Mouse (Mus musculus) heart, embryonic 16.5 days (tissue): Measurements from ENCODE around the gene Cerk. TPM values are rescaled to one million over a fixed set of nuclear protein-coding genes. Genes with fewer than 3 reads are reported as not detected.

Source experiments
- ATAC-seq: fragments of 200-750 bp; cut with Nextera tagmentation; replicated peaks from 2 replicates; pipeline ENCODE4 v1.8.0; 2017; ENCODE audit warnings: moderate number of reproducible peaks; ENCODE audit not compliant: insufficient read depth, low FRiP score; ENCODE audit errors: extremely low read depth
- H3K27ac ChIP-seq: fragments of 300-500 bp; sonication (generic); 2 replicates; pipeline ENCODE4 v1.5.1; 2014; ENCODE audit warnings: mild to moderate bottlenecking, low read length, control low read depth, moderate library complexity
- H3K27me3 ChIP-seq: fragments of 300-500 bp; sonication (generic); 2 replicates; pipeline ENCODE4 v1.6.1; 2014; ENCODE audit warnings: low read length, mixed read lengths; ENCODE audit not compliant: control insufficient read depth, insufficient read depth
- H3K36me3 ChIP-seq: fragments of 300-500 bp; sonication (generic); 2 replicates; pipeline ENCODE4 v1.6.1; 2014; ENCODE audit not compliant: control insufficient read depth, insufficient read depth
- H3K4me1 ChIP-seq: fragments of 300-500 bp; sonication (generic); 2 replicates; pipeline ENCODE4 v1.6.1; 2014; ENCODE audit warnings: low read length, mixed read lengths; ENCODE audit not compliant: control insufficient read depth, insufficient read depth
- H3K4me2 ChIP-seq: fragments of 300-500 bp; sonication (generic); 2 replicates; pipeline ENCODE4 v1.6.1; 2014; ENCODE audit warnings: low read depth, mild to moderate bottlenecking, control low read depth, low read length
- H3K4me3 ChIP-seq: fragments of 300-500 bp; sonication (generic); 2 replicates; pipeline ENCODE4 v1.5.1; 2014; ENCODE audit warnings: mild to moderate bottlenecking, control low read depth, low read length
- H3K9ac ChIP-seq: fragments of 300-500 bp; sonication (generic); 2 replicates; pipeline ENCODE4 v1.6.1; 2014; ENCODE audit warnings: low read length, control low read depth
- H3K9me3 ChIP-seq: fragments of 300-500 bp; sonication (generic); replicated peaks from 2 replicates; pipeline ENCODE4 v1.6.1; 2016; ENCODE audit warnings: low read length; ENCODE audit not compliant: control insufficient read depth
- WGBS: fragments of 180-500 bp; shearing (Covaris S2); extraction: QIAGEN DNeasy Blood & Tissue Kit; methylation state at CpG from one replicate; pipeline ENCODE4 v1.1.7; 2014; 5-methylcytosine and 5-hydroxymethylcytosine counted together
- polyA plus RNA-seq: library from polyadenylated mRNA; unstranded; fragments of >200 nt; fragmentation: Nextera tagmentation; extraction: Ambion mirVana; gene quantifications from 2 replicates; pipeline ENCODE4 v1.2.1, GENCODE M21; 2015

The Cerk gene
- polyA plus RNA-seq, result 18.7 and 19.3 TPM in 2 replicates

DNA sequence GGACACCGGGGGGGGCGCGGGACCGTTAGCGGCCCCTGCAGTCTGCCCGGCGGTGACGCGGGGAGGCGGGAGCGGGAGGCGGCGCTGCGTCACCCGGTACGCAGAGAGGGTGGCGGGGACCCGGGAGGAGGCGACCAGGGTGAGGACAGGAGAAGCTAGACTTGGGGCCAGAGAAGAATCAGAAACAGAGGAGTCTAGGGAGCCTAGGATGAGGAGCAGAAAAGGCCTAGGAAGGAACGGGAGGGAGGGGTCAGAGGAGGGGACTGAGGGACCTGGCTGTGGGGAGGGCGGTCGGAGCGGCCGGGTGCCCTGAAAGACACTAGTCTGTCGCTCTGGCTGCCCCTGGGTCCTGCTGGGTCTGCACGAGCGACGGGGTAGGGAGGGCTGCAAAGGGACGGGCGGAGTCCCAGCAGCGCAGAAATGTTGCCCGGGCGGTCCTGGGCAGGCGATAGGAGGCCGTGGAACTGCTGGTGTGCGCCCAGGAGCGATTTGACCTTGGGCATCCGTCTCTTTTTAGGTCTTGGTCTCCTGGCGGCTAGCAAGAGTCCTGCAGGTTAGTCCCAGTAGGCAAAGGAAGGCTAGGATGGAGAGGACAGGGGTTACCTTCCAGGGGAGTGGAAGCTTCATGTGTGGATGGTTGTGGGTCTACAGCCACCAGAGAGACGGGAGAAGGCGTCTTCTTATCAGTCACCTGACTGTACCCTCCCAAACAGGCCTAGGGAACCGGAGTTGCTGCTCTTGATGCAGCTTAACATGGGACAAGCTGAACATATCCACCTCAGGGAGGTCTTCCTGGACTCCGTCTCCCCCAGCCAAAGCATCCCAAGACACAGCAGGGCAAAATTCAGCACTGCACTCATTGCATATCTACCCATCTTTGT is at the start of gene Cerk:
Gene Cerk (minus strand): TSS at position 453 of the 881 bp plus-strand sequence.
- peaks cover 49% of the 10 kb centered on the region for H3K4me1 ChIP-seq
- peak within 1 kb of the TSS; percentile 84 for H3K4me2 ChIP-seq
- no peaks in the 10 kb centered on the region for H3K27me3 ChIP-seq
- WGBS, result 2% methylated on average over 42 of the region's 43 CpGs
- peak within 1 kb of the TSS; percentile 66 for H3K4me3 ChIP-seq
- H3K36me3 ChIP-seq, result no peaks in the 10 kb centered on the region
- no peaks in the 10 kb centered on the region for H3K9me3 ChIP-seq
- peak; percentile 71 for ATAC-seq
- peak within 1 kb of the TSS; percentile 95 for H3K27ac ChIP-seq
- H3K9ac ChIP-seq, result peak within 1 kb of the TSS; percentile 90

DNA sequence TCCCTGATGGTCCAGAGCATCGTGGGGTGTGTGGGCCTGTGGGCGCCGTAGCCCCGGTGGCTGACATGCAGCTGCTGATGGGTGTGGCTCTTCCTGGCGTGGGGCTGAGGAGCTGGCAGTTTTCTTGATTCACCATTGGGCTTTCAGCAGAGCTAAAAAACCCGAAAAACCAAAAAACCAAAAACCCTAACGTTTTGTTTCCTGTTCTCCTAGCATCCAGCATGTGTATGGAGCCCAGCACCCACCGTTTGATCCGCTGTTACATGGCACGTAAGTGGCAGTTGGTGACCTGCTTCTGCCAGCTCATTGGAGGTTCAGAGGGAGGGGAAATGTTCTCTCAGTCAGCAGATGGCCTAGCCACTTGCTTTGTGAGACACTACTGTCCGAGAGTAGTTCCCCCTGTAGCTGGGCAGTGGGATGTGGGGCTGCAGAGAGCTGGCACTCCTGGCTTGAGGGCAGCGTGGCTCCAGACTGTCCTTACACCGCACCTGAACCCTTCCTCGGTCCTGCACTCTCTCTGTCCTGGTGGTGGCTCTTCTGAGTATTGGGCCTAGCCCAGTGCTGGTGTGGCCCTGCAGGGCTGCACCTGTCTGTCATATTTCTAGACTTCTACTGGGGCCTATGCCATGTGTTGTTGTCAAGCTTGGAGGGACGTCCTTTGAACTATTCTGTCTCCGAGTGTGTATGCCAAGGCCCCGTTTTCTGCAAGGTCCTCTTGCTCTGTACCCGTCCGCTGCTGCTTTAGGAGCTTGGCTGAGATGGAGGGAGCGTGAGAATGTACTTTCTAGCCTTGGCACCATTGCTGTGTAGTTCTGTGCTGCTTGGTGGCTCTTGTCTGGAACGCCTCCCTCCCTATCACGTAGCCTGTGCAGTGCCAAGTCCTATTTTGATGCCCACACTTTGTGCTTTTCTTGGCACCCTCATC is 48.8 kb upstream of the Cerk start:
- peak; percentile 46; the same call in 1 of the 2 replicates for ATAC-seq
- Histone ChIP-seq H3K9ac (peak overlapping the region; percentile 45; the same call in 1 of the 2 replicates), H3K9me3 (no peaks in the 10 kb centered on the region), H3K27ac (peak overlapping the region; percentile 73), H3K4me3 (no peak overlapping the region), H3K36me3 (0 out of 2 replicates have a peak, but pooled peaks cover 3% of the 10 kb centered on the region), H3K4me2 (no peak overlapping the region), H3K4me1 (peaks cover 13% of the 10 kb centered on the region), H3K27me3 (no peaks in the 10 kb centered on the region)
- 76% methylated on average over 22 of the region's 22 CpGs for WGBS

DNA sequence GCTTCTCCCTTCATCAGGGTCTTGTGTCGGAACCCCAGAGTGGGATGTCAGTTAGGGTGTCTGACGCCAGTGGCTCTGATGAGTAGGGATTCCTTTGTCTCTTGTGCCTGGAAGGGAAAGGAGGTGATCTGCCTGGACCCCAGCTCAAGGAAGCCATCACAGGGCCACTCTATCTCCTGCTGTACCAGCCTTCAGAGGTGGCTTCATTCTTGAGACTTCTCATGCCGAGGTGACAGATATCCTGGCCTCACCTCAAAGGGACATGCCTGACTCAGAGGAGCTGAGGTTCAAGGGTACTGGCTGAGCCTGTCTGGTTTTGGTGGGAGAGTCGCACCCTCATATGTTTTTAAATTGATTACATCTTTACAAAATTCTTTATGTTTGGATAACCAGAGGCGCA is 48.1 kb upstream of the Cerk start:
- ATAC-seq, result no peak
- no peak overlapping the region for H3K27ac ChIP-seq
- no peak overlapping the region for H3K4me2 ChIP-seq
- no peaks in the 10 kb centered on the region for H3K27me3 ChIP-seq
- no peak overlapping the region for H3K4me3 ChIP-seq
- peaks cover 13% of the 10 kb centered on the region for H3K4me1 ChIP-seq
- WGBS, result 88% methylated on average over 5 of the region's 5 CpGs
- no peaks in the 10 kb centered on the region for H3K9me3 ChIP-seq
- H3K36me3 ChIP-seq, result no peaks in the 10 kb centered on the region
- H3K9ac ChIP-seq, result no peak overlapping the region

DNA sequence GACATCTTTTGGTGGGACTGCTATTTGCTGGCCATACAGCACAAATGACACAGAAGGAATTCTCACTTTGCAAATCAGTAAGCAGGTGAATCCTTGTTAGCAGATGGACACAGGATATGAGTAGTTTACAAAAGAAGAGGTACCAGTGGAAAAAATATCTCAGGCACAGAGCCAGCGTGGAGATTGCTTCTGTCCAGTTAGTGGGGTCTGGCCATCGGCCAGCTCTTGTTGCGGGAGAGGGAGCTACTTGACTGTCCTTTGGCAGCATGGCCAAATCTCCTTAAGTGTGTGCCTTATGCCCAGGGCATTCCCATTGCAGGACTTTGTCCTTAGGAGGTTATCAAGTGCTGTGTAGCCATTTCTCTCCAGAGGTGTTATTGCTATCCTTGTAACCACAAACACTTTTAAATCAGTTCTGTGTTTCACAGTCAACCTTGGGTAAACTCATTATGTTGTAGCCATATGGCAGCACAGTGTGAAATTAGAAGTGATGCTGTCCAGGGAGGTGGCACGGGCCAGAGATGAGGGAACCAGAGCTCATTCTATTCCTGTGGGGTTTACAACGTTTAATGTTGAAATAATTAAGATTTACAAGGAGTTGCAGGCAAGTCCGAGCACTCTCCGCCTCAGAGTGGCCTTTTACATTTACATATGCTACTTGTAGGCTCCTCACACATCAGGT is 46.0 kb upstream of the Cerk start:
- no peaks in the 10 kb centered on the region for H3K36me3 ChIP-seq
- no peak overlapping the region for H3K4me3 ChIP-seq
- no peak overlapping the region for H3K9ac ChIP-seq
- H3K4me2 ChIP-seq, result no peak overlapping the region
- 47% methylated on average over 7 of the region's 7 CpGs for WGBS
- H3K4me1 ChIP-seq, result peaks cover 13% of the 10 kb centered on the region
- no peak overlapping the region for H3K27ac ChIP-seq
- no peaks in the 10 kb centered on the region for H3K27me3 ChIP-seq
- H3K9me3 ChIP-seq, result no peaks in the 10 kb centered on the region
- ATAC-seq, result no peak

DNA sequence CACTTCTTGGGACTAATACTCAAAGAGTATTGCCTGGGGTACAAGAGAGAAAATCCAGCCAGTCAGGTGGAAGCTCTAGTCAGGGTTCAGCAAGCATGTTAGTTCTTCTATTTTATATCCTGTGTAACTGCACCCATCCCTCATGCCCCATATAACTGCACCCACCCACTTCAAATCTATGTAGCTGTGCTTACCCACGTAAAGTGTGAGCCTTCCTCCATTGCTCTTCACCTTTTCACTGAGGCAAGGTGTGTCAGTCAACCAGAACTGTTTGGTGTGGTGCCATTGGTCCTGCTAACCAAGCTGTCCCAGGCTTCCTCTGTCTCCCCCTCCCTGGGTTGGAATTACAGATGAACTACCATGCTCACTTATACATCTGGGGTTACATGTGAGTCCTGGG is 45.2 kb upstream of the Cerk start:
- H3K9me3 ChIP-seq, result no peaks in the 10 kb centered on the region
- no peak overlapping the region for H3K4me3 ChIP-seq
- WGBS, result 94% methylated on average over 1 of the region's 1 CpGs
- H3K4me1 ChIP-seq, result peaks cover 13% of the 10 kb centered on the region
- no peak for ATAC-seq
- no peak overlapping the region for H3K9ac ChIP-seq
- no peaks in the 10 kb centered on the region for H3K36me3 ChIP-seq
- no peak overlapping the region for H3K4me2 ChIP-seq
- H3K27me3 ChIP-seq, result no peaks in the 10 kb centered on the region
- H3K27ac ChIP-seq, result no peak overlapping the region

DNA sequence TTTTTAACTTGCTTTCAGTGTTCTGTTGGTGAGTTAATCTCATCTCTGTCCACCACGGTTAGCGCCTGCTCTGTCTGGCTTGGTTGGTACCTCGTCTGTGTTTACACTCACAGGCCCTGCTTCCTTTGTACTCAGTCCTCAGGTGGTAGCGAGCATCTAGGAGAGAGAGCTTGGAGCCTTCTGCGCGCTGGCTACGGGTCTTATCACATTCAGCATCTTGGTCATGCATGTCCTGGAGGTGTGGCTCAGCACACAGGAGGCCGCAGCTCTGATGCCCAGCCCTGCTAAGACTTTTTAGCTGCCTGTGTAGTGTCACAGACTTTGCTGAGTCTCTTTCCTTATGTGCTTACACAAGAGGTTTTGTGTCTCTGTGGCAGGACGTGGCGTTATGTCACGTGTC is 43.7 kb upstream of the Cerk start:
- no peak overlapping the region for H3K9ac ChIP-seq
- peaks cover 9% of the 10 kb centered on the region for H3K4me1 ChIP-seq
- no peaks in the 10 kb centered on the region for H3K27me3 ChIP-seq
- ATAC-seq, result no peak
- no peaks in the 10 kb centered on the region for H3K36me3 ChIP-seq
- H3K4me2 ChIP-seq, result no peak overlapping the region
- H3K27ac ChIP-seq, result no peak overlapping the region
- no peaks in the 10 kb centered on the region for H3K9me3 ChIP-seq
- no peak overlapping the region for H3K4me3 ChIP-seq
- 70% methylated on average over 11 of the region's 11 CpGs for WGBS

DNA sequence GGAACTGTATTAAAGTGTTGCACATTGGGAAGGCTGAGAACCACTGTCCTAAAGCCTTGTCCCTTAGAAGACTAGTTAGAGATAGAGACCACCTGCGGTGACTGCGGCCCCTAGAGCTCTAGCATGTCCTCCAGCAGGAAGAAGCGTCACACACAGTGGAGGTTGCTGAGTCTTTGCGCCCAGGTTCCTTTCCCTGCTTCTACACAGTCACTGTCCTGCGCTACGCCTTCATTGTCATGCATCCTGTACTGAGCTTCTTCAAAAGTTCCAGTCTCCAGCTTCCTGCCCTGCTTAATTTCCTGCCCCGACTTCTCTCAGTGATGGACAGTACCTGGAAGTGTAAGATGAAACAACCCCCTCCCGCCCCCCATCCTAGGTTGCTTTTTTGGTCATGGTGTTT is 43.1 kb upstream of the Cerk start:
- Histone ChIP-seq H3K27ac (no peak overlapping the region), H3K4me1 (peaks cover 9% of the 10 kb centered on the region), H3K27me3 (no peaks in the 10 kb centered on the region), H3K36me3 (no peaks in the 10 kb centered on the region), H3K9ac (no peak overlapping the region), H3K4me2 (no peak overlapping the region), H3K4me3 (no peak overlapping the region), H3K9me3 (no peaks in the 10 kb centered on the region)
- 73% methylated on average over 8 of the region's 8 CpGs for WGBS
- ATAC-seq, result no peak

DNA sequence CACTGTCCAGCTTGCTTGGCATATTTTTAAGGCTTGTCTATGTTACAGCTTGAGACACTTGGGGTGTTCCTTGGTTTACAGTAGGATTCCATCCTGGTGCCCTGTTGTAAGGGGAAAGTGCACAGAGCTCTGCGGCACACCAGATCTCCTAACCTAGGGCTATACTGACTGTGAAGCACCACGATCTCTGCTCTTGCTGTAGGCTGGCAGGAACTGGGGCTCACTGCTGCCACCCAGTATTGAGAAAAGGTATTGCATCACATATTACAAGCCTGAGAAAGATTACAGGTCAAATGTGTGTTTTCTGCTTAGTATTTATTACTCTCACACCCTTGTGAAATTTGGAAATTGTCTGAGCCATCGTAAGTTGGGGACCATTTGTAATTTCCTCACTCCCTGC is 42.2 kb upstream of the Cerk start:
- 39% methylated on average over 3 of the region's 3 CpGs for WGBS
- no peak for ATAC-seq
- H3K4me3 ChIP-seq, result no peak overlapping the region
- no peak overlapping the region for H3K9ac ChIP-seq
- peaks cover 3% of the 10 kb centered on the region; the same call in 1 of the 2 replicates for H3K9me3 ChIP-seq
- H3K36me3 ChIP-seq, result no peaks in the 10 kb centered on the region
- H3K4me1 ChIP-seq, result peaks cover 9% of the 10 kb centered on the region
- no peak overlapping the region for H3K4me2 ChIP-seq
- no peaks in the 10 kb centered on the region for H3K27me3 ChIP-seq
- no peak overlapping the region for H3K27ac ChIP-seq
